In the genomic region with DNA sequence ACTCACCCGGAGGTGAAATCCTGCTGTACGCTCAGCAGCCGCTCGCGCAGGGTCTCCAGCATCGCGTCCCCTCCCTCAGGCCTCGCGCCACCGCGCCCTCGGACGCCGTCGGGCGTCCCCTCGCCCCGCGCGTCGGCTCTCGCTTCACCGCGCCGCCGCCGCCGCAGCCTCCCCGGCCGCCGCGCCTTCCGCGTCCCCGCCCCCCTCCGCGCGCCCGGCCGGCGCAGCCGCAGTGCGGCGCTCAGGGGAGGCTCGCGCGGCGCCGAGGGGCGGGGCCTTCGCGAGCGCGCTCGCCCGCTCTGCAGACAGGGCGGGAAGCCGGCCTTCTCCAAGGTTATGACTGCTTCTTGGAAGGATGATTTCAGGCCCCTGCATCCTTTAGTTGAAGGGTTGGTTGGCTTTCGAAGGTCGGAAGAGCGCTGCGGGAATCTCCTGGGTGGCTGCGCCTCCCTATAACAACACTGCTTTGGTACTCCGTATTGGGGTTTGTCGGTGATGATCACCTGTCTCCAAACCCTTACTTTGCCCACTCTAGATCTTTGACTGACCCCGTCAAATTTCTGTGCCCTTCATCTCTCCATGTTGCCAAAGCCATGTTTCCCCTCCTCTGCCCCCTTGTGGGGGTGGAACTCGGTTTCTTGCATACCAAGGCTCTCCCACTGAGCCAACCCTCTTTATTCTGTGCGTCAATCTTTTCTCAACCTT, we compare ENCODE assay signal across 8 mouse cellular contexts. TPM values are rescaled to one million over a fixed set of nuclear protein-coding genes. Genes with fewer than 3 reads are reported as not detected.
A peak's percentile ranks its signal among the peaks of the same experiment; 100 is the strongest.
DNase-seq lines count a peak whose midpoint lies in the region; ATAC-seq and TF ChIP-seq lines count a peak whose summit lies in the region.

A gene (minus strand): TSS at position 237 of the 705 bp plus-strand sequence.

- H3K4me3 ChIP-seq in ES-E14 (ENCODE audit: insufficient read depth in 1 of 2, low read depth in 1 of 2, low read length in 2 of 2, poor library complexity in 1 of 2, severe bottlenecking in 1 of 2), result peak within 1 kb of the TSS; percentile 79 to 86
- peak within 1 kb of the TSS; percentile 87 for H3K4me3 ChIP-seq in forebrain, embryonic 16.5 days (replicated peaks; ENCODE audit: low read length)
- H3K4me3 ChIP-seq in lung, embryonic 16.5 days (ENCODE audit: low read length), result peak within 1 kb of the TSS; percentile 90

- peaks cover 0 to 6% of the 10 kb centered on the region in 2 experiments; a peak in 2 of 4 replicates for H3K4me1 ChIP-seq in ES-E14 (ENCODE audit: control insufficient read depth in 2 of 2, insufficient read depth in 2 of 2, low read length in 2 of 2, poor library complexity in 1 of 2)
- peaks cover 17% of the 10 kb centered on the region for H3K4me1 ChIP-seq in forebrain, embryonic 16.5 days (replicated peaks; ENCODE audit: control insufficient read depth, insufficient read depth, low read length)
- peaks cover 10% of the 10 kb centered on the region; the same call in 1 of the 2 replicates for H3K4me1 ChIP-seq in lung, embryonic 16.5 days (replicated peaks; ENCODE audit: control insufficient read depth, insufficient read depth, low read length)

- intact Hi-C loops in heart, postnatal 36 days (cut with DNase I), result no loop called here

- H3K36me3 ChIP-seq in ES-E14 (ENCODE audit: control insufficient read depth, insufficient read depth, low read length, poor library complexity, severe bottlenecking), result no peaks in the 10 kb centered on the region
- no peaks in the 10 kb centered on the region for H3K36me3 ChIP-seq in forebrain, embryonic 16.5 days (ENCODE audit: control insufficient read depth, insufficient read depth)
- peaks cover 5% of the 10 kb centered on the region for H3K36me3 ChIP-seq in lung, embryonic 16.5 days (ENCODE audit: control insufficient read depth, insufficient read depth, low read length)

- no peaks in the 10 kb centered on the region for H3K9me3 ChIP-seq in ES-E14 (ENCODE audit: control insufficient read depth, insufficient read depth, low read depth, low read length)
- no peaks in the 10 kb centered on the region for H3K9me3 ChIP-seq in forebrain, embryonic 16.5 days (ENCODE audit: control insufficient read depth, low read length)
- H3K9me3 ChIP-seq in lung, embryonic 16.5 days (ENCODE audit: control insufficient read depth, low read length), result no peaks in the 10 kb centered on the region

- H3K9ac ChIP-seq in ES-E14 (ENCODE audit: insufficient read depth, low read depth, low read length, poor library complexity, severe bottlenecking), result peak within 1 kb of the TSS; percentile 81
- peak within 1 kb of the TSS; percentile 70 for H3K9ac ChIP-seq in forebrain, embryonic 16.5 days (replicated peaks; ENCODE audit: low read depth, low read length)
- peak within 1 kb of the TSS; percentile 88 for H3K9ac ChIP-seq in lung, embryonic 16.5 days (ENCODE audit: low read length)

- WGBS in forebrain, embryonic 16.5 days, result under 1% methylated on average over 64 of the region's 68 CpGs
- under 1% methylated on average over 68 of the region's 68 CpGs for WGBS in lung, embryonic 16.5 days

- H3K27ac ChIP-seq in ES-E14 (ENCODE audit: insufficient read depth, low read depth, low read length, poor library complexity, severe bottlenecking), result no peak within 1 kb of the TSS
- peak within 1 kb of the TSS; percentile 73 for H3K27ac ChIP-seq in forebrain, embryonic 16.5 days (ENCODE audit: low read length)
- H3K27ac ChIP-seq in lung, embryonic 16.5 days (ENCODE audit: low read length), result peak within 1 kb of the TSS; percentile 53

- peak within 1 kb of the TSS; percentile 81 for H3K4me2 ChIP-seq in forebrain, embryonic 16.5 days (ENCODE audit: low read length)
- H3K4me2 ChIP-seq in lung, embryonic 16.5 days (ENCODE audit: low read depth, low read length), result peak within 1 kb of the TSS; percentile 86

- H3K27me3 ChIP-seq in forebrain, embryonic 16.5 days (replicated peaks; ENCODE audit: control insufficient read depth, insufficient read depth, low read length), result no peaks in the 10 kb centered on the region
- H3K27me3 ChIP-seq in lung, embryonic 16.5 days (ENCODE audit: control insufficient read depth, insufficient read depth, low read depth, low read length), result no peaks in the 10 kb centered on the region

- ATAC-seq in forebrain, embryonic 16.5 days, result peak; percentile 93
- ATAC-seq in lung, embryonic 16.5 days (ENCODE audit: low read depth), result peak; percentile 93

- peak; percentile 43 for DNase-seq in ES-E14 (ENCODE audit: low read depth, low spot score)
- DNase-seq in cerebellum, adult 11-12 months, result peak; percentile 74
- peak; percentile 83 to 84 for DNase-seq in heart, postnatal 36 days
- peak in 1 of 2 experiments; percentile 41 for DNase-seq in layer of hippocampus, adult 8-10 months (ENCODE audit: low spot score in 2 of 2)
- peak; percentile 44 for DNase-seq in ovary, postnatal 10 days (ENCODE audit: low spot score)
- peak; percentile 43 to 83 for DNase-seq in thymus, postnatal 10 days (ENCODE audit: low spot score in 2 of 2)

- in situ Hi-C loops in ES-E14 (cut with MboI; ENCODE audit: low sequenced_read_pairs in 2 of 2, unreplicated experiment in 2 of 2), result no loop called here

TF ChIP-seq in ES-E14, 5 proteins besides CTCF, POLR2A, EP300 and RAD21:
- TF ChIP-seq HCFC1 (IDR thresholded peaks at IDR 0.05; ENCODE audit: borderline replicate concordance, insufficient read depth, low read length) (no peak), ZC3H11A (IDR thresholded peaks at IDR 0.05; ENCODE audit: borderline replicate concordance, low read depth, low read length) (no peak), MAFK (IDR thresholded peaks at IDR 0.05; ENCODE audit: insufficient read depth, low read depth, low read length) (no peak), CHD2 (IDR thresholded peaks at IDR 0.05; ENCODE audit: low read depth, low read length) (no peak), ZNF384 (IDR thresholded peaks at IDR 0.05; ENCODE audit: low read depth, low read length) (no peak)

RNA-seq across cellular contexts. Expression of the gene that starts here (rescaled TPM):
- total RNA-seq in ES-E14 (2012; rRNA removed), result 12.3 and 15.8 TPM in 2 replicates
- 95.1 and 118 TPM in 2 replicates for polyA plus RNA-seq in forebrain, embryonic 16.5 days (2015; fragmentation: Nextera tagmentation; extraction: Ambion mirVana)
- total RNA-seq in heart, postnatal 36 days (2021), result 100 to 1,000 TPM; 100 to 108 TPM
- total RNA-seq in layer of hippocampus, adult 8-10 months (2022), result 10 to 100 TPM; 74.6 to 81.1 (median 75.5) TPM
- 63.5 and 68.6 TPM in 2 replicates for polyA plus RNA-seq in lung, embryonic 16.5 days (2015; fragmentation: Nextera tagmentation; extraction: Ambion mirVana)
